Mouse (Mus musculus) thymus, postnatal 36 days (tissue): Measurements from ENCODE around the gene Csnk2a2.

Source experiments
- DNase-seq, 2 experiments: peaks; one replicate each; pipeline ENCODE4 v3.0.0; 2022; ENCODE audit warnings: mixed read lengths in 2 of 2

The Csnk2a2 gene

GRCm38 (mm10) chr8:95470008-95470407, 19.8 kb downstream of the Csnk2a2 start:
- no peak for DNase-seq

DNA sequence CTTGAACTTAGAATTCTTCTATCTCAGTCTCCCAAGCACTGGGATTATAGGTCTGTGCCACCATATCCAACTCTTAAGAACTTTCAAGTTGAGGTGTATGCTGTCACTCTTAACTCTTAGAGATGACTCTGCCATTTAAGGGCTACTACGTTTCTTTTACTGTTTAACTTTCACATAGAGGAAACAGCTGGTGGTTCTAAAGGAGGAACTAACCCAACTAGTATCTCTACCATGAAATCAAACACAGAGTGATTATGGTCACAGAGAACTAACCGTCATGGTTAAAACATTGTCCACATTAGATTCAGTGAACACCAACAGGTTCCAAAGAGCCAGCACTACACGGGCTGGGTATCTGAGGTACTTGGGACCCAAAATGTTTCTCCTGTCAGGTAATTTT, 20.8 kb downstream of the Csnk2a2 start:
- no peak for DNase-seq

- DNase-seq = no peak
Measured at GRCm38 (mm10) chr8:95466543-95466942, 23.3 kb downstream of the Csnk2a2 start.

DNA sequence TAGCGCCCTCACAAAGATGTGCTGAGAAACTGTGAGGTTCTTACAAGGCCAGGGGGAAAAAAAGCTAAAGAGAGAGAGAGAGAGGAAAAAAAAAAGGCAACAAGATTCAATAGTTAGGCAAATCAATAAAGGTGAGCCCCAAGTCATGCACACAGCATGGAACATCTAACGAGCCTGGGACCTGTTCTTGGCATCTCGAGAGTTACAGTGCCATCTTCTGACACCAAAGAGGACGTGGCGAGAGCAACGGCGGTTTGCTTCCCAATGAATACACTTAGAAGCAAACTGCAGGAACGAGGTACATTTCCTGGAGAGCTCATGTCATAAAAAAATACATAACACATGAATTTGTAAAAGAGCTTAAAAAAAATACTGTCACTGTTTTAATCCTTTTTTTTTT, 37.3 kb downstream of the Csnk2a2 start:
- no peak for DNase-seq

GRCm38 (mm10) chr8:95450271-95450670, 39.6 kb downstream of the Csnk2a2 start:
- no peak for DNase-seq

GRCm38 (mm10) chr8:95447661-95448060, 42.2 kb downstream of the Csnk2a2 start:
- DNase-seq = no peak

- DNase-seq = no peak
Measured at GRCm38 (mm10) chr8:95445042-95445441, 44.8 kb downstream of the Csnk2a2 start.

DNA sequence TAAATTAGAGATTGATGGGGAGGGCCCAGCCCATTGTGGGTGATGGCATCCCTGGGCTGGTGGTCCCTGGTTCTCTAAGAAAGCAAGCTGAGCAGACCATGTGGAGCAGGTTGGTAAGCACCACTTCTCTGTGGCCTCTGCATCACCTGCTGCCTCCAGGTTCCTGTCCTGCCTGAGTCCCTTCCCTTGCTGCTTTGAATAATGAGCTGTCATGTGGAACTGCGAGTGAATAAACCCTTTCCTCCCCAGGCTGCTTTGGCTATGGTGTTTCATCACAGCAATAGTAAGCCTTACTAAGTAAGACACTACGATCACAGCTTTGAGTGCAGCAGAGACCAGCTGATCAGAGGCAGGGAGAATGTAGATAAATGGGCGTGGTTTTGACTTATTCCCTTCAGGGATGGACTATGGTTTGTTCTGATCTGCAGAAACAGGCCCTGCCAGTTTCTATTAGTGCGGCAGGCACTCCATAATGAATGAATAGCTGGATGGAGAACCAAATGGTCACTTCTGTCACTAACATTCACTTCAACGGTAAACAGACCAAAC, 48.3 kb downstream of the Csnk2a2 start:
- DNase-seq = no peak

DNA sequence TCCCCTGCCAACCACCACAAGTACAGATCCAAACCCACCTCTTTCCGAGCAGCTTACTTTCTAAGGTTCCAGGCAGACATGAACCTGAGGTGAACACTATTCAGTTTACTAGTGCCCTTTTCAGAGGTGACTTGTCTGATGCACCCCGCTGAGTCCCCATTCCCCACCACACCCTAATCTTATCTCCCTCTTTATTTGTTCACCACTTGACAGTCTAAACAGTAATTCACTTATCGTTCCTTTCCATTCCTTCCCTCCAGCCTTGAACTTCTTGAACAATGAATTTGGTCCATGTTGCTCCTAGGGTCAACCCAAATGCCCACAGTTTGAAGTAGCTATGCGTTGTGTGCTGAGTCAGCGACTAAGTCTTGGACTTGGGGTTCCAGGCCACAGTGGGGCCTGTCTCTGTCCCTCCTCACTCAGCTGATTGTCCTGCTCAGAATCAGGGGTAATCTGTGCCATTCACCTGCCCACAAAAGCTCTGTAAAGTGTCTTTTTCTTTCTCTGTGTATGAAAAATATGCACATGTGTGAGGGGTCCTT, 49.6 kb downstream of the Csnk2a2 start:
- DNase-seq = no peak

GRCm38 (mm10) chr8:95439421-95439820, 50.4 kb downstream of the Csnk2a2 start:
- DNase-seq = no peak

DNA sequence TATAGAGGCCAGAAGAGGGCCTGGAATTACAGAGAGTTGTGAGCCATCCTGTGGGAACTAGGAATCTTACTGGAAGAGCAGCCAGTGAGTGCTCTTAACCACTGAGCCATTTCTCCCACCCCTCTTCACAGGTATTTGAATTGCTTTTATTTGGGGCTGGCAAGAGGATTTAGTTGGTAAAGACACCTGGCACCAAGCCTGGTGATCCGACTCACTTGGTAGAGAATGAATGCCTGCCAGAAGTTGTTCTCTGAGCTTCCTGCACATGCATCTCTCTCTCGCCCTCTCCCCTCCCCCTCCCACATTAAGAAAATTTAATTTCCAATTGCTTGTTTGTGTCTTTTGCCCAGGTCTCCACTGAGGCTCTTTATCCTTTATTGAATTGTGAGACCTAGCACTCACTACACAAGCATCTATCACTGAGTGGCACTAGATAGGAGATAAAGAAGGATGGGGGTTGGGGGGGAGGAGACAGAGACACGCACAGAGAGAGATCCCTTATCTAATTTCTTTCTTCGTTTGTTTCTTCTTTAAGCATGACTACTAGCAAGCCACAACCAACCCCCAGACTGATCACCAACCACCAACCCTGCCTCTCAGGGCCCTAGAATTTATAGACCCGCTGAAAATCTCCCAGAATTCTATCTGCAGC, 52.4 kb downstream of the Csnk2a2 start:
- no peak for DNase-seq

DNA sequence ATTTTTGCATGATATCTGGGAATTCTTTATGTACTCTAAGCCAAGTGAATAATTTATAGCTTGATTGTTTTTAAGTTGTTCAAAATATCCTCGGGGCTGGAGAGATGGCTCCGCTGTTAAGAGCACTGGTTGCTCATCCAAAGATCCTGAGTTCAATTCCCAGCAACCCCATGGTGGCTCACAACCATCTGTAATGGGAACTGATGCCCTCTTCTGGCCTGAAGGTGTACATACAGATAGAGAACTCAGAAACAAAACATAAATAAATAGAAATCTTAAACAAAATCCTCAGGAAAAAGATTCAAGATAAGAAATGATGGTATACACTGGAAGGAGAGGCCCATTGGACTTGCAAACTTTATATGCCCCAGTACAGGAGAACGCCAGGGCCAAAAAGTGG, 53.9 kb downstream of the Csnk2a2 start:
- no peak for DNase-seq

- no peak for DNase-seq
Measured at GRCm38 (mm10) chr8:95435471-95435870, 54.4 kb downstream of the Csnk2a2 start.

DNA sequence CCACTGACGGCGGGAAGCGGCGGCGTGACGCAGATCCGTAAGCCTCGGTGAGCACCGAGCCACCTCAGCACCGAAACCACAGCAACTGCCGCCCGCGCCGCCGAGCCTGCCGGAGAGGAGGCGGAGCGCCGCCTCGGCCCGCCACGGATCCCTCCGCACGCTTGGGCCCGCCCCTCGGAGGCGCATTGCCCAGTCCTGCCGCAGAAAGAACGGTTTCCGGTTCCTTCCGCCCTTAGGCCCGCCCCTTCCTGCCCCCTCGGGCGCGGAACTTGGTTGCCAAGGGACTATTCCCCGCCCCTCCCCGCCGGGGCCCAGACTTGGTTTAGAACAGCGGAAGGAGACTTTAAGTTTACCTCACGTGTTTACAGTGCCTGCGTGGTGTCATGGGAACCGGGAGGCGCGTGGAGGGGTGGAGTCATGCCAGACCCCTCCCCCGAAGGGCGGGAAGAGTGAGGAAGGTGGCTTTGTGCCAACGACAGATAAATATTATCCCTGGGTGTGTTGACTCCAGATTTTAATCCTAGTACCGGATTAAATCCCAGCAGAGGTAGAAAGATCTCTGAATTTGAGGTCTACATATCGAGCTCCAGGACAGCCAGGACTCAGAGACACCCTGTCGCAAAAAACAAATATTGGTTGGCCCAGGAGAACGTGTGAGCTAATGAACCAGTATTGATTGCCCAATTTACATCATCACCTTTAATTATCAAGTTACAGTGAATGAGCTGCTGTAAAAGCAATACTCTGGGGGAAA, 55.0 kb downstream of the Csnk2a2 start, which contains the start of gene Cfap20:
TSS of gene Cfap20 (minus strand) at position 184 of the 754 bp plus-strand sequence.
- DNase-seq = peak; percentile 100

DNA sequence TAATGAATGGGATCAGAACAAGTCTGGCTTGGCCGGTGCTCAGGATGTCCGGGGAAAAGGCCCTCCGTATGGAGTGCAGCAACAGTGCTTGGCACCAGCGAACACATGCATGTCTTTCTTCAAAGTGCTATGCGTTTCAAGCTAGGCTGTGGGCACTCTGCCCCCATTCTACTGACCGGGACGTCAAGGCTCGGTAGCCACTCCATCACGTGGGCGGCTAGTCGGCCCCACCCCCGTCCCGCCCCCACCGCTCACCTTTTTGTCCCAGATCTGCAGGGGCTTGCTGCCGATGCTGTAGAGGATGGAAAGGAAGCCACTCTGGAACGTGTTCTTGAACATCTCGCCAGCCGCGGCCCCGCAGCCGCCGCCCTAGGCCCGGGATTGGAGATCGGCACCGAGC, 55.6 kb downstream of the Csnk2a2 start:
- no peak for DNase-seq

GRCm38 (mm10) chr8:95433124-95433523, 56.7 kb downstream of the Csnk2a2 start:
- DNase-seq = no peak

DNA sequence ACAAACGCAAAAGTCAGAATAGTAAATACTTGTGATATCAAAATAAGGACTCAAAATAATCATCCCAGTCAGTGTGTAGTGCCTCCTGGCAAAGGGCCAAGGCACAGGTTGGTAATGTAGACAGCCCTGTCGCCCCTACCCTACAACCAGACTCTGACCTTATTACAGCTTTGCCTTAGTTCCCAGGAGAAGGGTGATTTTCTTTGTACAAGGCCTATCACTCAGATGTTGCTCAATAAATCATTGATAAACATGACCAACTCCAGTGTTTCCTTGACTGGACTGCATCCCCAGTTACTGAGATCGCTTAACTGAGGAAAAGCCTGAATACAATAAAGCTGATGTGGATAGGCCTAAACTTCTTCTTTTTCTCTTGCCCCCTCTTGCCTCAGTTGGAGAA, 57.4 kb downstream of the Csnk2a2 start:
- no peak for DNase-seq

GRCm38 (mm10) chr8:95429945-95430344, 59.9 kb downstream of the Csnk2a2 start:
- DNase-seq = no peak

- DNase-seq = peak; percentile 66 to 68
Measured at GRCm38 (mm10) chr8:95427594-95428535, 62.0 kb downstream of the Csnk2a2 start.

DNA sequence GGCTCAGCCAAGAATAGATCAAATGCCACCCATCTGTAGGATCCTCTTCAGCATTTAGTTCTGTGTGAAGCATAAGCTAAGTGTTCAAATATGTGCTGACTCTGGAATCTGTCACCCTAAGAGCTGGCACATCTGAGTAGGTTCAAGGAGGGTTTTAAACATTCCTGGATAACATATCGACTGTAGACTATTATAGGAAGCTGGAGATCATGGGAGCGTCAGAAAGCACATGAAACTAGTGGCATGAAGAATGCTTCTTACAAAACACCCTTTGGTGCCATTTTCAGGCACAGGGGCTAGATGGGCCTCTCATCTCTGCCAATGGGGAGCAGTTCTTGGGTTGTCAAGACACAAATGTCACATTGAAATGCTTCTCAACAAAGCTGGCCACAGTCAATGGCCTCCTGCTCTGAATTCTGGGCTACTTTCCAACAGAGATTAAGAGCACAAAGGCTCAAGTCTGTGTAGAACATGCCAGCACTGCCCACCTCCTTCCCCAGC, 63.0 kb downstream of the Csnk2a2 start:
- DNase-seq = no peak

- DNase-seq = no peak
Measured at GRCm38 (mm10) chr8:95424682-95425081, 65.2 kb downstream of the Csnk2a2 start.

DNA sequence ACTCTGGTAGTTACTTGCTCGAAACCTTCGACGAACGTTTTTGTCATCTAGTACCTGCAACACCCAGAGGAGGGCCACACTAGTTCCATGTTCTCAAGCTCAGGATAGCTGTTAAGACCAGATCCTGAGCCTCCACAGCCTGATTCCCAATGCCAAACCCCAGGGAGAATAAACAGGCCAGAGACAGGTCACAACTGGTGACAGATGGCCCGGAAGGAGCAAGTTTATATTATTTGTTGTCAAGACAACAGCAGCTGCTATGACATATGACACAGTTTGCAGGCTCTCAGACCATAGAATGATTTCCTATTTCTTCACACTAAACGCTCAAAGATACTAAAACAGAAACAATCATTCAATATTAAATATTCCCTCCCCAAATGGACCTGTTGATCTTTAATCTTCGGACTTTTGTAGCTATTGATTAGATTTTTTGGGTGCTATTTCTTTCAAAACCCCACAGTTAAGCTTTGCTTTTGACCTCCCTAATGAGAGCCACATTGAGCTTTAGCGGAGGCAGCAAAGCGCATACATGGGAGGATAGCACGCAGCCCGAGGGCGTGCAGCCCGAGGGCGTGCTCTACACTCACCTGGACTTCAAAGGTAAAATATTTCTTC, 67.5 kb downstream of the Csnk2a2 start:
- no peak for DNase-seq
